Mouse (Mus musculus) liver, embryonic 13.5 days (tissue): ENCODE measurements around the gene Vmn2r99. TPM values are rescaled to one million over a fixed set of nuclear protein-coding genes. Genes with fewer than 3 reads are reported as not detected.

Experiments
- ATAC-seq: fragments of 200-750 bp; cut with Nextera tagmentation; 2 replicates; pipeline ENCODE4 v1.8.0; 2017; ENCODE audit warnings: low read depth, mild to moderate bottlenecking, moderate number of reproducible peaks, moderate library complexity
- DNase-seq: peaks from one replicate; pipeline ENCODE4 v3.0.0; 2022
- H3K27ac ChIP-seq: fragments of 300-500 bp; sonication (generic); 2 replicates; pipeline ENCODE4 v1.5.1; 2015; ENCODE audit warnings: moderate library complexity, mild to moderate bottlenecking, inconsistent platforms
- H3K27me3 ChIP-seq: fragments of 300-500 bp; sonication (generic); 2 replicates; pipeline ENCODE4 v1.6.1; 2015; ENCODE audit warnings: mild to moderate bottlenecking, inconsistent platforms
- H3K36me3 ChIP-seq: fragments of 300-500 bp; sonication (generic); 2 replicates; pipeline ENCODE4 v1.6.1; 2015; ENCODE audit warnings: mild to moderate bottlenecking, inconsistent platforms
- H3K4me1 ChIP-seq: fragments of 300-500 bp; sonication (generic); replicated peaks from 2 replicates; pipeline ENCODE4 v1.6.1; 2015; ENCODE audit warnings: inconsistent platforms
- H3K4me2 ChIP-seq: fragments of 300-500 bp; sonication (generic); 2 replicates; pipeline ENCODE4 v1.6.1; 2015; ENCODE audit warnings: inconsistent platforms, mild to moderate bottlenecking, moderate library complexity
- H3K4me3 ChIP-seq: fragments of 300-500 bp; sonication (generic); replicated peaks from 2 replicates; pipeline ENCODE4 v1.5.1; 2015; ENCODE audit warnings: mild to moderate bottlenecking, inconsistent platforms
- H3K9ac ChIP-seq: fragments of 300-500 bp; sonication (generic); 2 replicates; pipeline ENCODE4 v1.6.1; 2015; ENCODE audit warnings: mild to moderate bottlenecking, inconsistent platforms
- H3K9me3 ChIP-seq: fragments of 300-500 bp; sonication (generic); replicated peaks from 2 replicates; pipeline ENCODE4 v1.6.1; 2016; ENCODE audit warnings: inconsistent platforms
- WGBS: fragments of 180-500 bp; shearing (Covaris S2); methylation state at CpG from one replicate; pipeline ENCODE4 v1.1.7; 2015; ENCODE audit not compliant: insufficient replicate concordance; 5-methylcytosine and 5-hydroxymethylcytosine counted together
- polyA plus RNA-seq: library from polyadenylated mRNA; unstranded; fragments of >200 nt; fragmentation: Nextera tagmentation; extraction: Ambion mirVana; gene quantifications from 2 replicates; pipeline ENCODE4 v1.2.1, GENCODE M21; 2015

Gene Vmn2r99
- polyA plus RNA-seq: not detected in 2 replicates

DNA sequence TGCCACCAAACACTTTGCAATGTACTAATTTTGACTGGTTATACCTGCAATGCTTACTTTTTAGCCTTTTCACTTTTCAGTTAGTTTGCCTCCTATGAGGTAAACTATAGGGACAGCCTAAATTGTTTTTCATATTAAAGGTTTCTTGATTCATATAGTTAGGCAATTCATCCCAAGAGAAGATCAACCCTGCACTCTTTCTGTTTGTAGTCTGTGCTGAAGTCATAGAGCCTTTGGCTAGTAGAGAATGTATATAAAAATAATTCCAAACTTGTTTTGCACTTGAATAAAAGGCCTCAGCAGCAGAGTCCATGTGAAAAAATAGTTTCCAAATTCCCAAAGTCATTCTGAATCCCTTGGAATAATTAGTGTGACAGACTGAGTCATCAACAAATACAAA, at the start of gene Vmn2r99:
Gene Vmn2r99, plus strand, starts transcription at position 301 of the 400 bp plus-strand sequence.
- H3K9me3 ChIP-seq: no peaks in the 10 kb centered on the region
- DNase-seq (no peak), ATAC-seq (no peak)
- no peak within 1 kb of the TSS for H3K9ac ChIP-seq
- no peak within 1 kb of the TSS for H3K4me2 ChIP-seq
- no peak within 1 kb of the TSS for H3K4me3 ChIP-seq
- no peaks in the 10 kb centered on the region for H3K4me1 ChIP-seq
- no peaks in the 10 kb centered on the region for H3K36me3 ChIP-seq
- no peak within 1 kb of the TSS for H3K27ac ChIP-seq
- no peaks in the 10 kb centered on the region for H3K27me3 ChIP-seq

DNA sequence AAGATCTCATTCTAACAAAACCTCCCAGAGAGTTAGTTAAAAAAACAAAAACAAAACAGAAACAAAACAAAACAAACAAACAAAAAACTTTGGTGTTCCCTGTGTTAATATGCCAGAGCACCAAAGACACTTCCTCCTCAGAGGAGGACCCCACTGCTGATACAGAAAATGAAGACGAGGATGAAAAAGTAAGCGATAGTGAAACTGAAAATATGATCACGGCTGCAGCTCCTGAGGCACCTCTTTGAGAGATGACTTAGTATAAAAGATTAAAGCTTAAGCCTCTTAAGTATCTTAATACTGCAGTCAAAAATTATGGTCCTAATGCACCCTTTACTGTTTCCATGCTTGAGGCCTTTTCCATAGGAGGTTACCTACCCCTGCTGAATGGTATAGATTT, 75.9 kb downstream of the Vmn2r99 start:
- Histone ChIP-seq H3K9me3 (0 out of 2 replicates have a peak, but pooled peaks cover 13% of the 10 kb centered on the region), H3K27me3 (no peaks in the 10 kb centered on the region), H3K27ac (no peak overlapping the region), H3K4me1 (no peaks in the 10 kb centered on the region), H3K4me2 (no peak overlapping the region), H3K9ac (no peak overlapping the region), H3K36me3 (no peaks in the 10 kb centered on the region), H3K4me3 (no peak overlapping the region)
- no peak for DNase-seq
- 71% methylated on average over 3 of the region's 3 CpGs for WGBS
- no peak for ATAC-seq

- H3K4me1 ChIP-seq: no peaks in the 10 kb centered on the region
- ATAC-seq (no peak), DNase-seq (no peak)
- no peaks in the 10 kb centered on the region for H3K9me3 ChIP-seq
- H3K27me3 ChIP-seq: no peaks in the 10 kb centered on the region
- H3K27ac ChIP-seq: no peak overlapping the region
- WGBS: 69% methylated on average over 1 of the region's 1 CpGs
- H3K36me3 ChIP-seq: no peaks in the 10 kb centered on the region
- H3K4me2 ChIP-seq: no peak overlapping the region
- no peak overlapping the region for H3K9ac ChIP-seq
- no peak overlapping the region for H3K4me3 ChIP-seq
These were observed 83.2 kb downstream of the Vmn2r99 start for GRCm38 (mm10) chr17:19444932-19445331.

Other genes with a start within 250 kb of the Vmn2r99 start
- not detected in 2 replicates for gene Vmn2r100, start 142.8 kb downstream of the Vmn2r99 start, polyA plus RNA-seq
- gene Vmn2r101, start 215.3 kb downstream of the Vmn2r99 start, polyA plus RNA-seq: not detected in 2 replicates